Mouse (Mus musculus) v-Abl transformed pro-B cells (cell line): Measurements from ENCODE around the gene Gm5580.
"Not testable (repeated sequence)": the region's sequence is repeated elsewhere in the genome, so short reads cannot be mapped to it uniquely, and the experiment has no call there.

Source experiments
- in situ Hi-C, 2 experiments: fragments of 400-800 bp; cut with MboI; formaldehyde crosslinking; loops; one replicate each; pipeline ENCODE4 v1.15.1; 2025; ENCODE audit not compliant: unreplicated experiment in 2 of 2

Gene Gm5580

DNA sequence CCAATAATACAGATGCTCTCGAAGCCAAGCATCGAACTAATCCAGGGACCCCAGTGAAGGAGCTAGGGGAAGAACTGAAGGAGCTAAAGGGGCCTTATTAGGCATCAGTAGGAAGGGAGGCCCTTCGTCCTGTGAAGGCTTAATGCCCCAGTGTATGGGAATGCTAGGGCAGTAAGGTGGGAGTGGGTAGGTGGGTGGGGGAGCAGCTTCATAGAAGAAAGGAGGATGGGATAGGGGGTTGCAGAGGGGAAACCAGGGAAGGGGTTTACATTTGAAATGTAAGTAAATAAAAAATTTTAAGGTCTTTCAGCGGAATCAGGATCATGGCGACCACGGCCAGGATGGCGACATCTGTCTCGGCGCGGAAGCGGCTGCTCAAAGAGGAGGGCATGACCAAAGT lies at the start of gene Gm5580:
Gm5580 (plus strand) TSS at position 301 of the 400 bp plus-strand sequence.
- in situ Hi-C loops, result loop anchor here in 1 of 2 experiments (25.0 kb wide), 1 partner anchor 264 kb away; no protein-coding TSS in a partner anchor

DNA sequence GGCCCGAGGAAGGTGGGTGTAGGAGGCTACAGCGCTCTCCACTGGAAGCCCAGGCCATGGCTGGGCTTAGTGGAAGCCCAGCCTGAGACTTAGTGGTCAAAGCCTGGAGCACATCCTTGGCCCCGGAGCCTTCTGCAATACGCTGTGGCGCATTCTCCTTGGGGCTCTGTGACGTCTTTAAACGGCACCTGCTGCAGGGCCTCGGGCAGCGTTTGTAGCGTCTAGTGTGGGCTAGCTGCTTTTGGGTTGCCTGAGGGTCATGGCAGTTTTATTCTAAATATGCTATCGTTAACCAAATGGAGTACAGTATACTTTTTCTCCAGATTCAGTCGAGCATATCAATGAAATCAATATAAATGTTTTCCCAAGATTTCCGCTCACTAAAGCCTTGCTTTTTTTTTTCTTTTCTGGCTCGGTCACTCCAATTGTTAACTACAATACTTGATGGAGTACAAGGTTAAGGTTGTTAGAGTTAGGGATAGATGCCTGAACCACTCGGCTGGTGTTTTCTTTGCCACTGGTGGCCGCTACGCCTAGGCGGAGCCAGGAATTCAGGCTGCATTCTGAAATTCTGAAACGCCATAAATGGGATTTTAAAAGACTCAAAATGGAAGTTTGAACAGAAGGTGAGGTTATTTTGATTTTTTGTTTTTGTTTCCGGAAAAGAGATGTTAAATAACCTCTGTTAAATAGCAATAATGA lies 44.5 kb upstream of the Gm5580 start, which contains the start of gene Olfr212:
Olfr212 (plus strand) TSS at position 215 of the 702 bp plus-strand sequence.
- in situ Hi-C loops, result not testable (repeated sequence)

GRCm38 (mm10) chr6:116514832-116515231 lies 36.1 kb upstream of the Gm5580 start:
- in situ Hi-C loops, result no loop called here

GRCm38 (mm10) chr6:116538156-116538555 lies 12.8 kb upstream of the Gm5580 start, which contains the start of gene Olfr213:
Gene Olfr213 (plus strand): TSS chr6:116538456.
- in situ Hi-C loops, result no loop called here

GRCm38 (mm10) chr6:116542500-116542899 lies 8.4 kb upstream of the Gm5580 start:
- in situ Hi-C loops, result no loop called here

DNA sequence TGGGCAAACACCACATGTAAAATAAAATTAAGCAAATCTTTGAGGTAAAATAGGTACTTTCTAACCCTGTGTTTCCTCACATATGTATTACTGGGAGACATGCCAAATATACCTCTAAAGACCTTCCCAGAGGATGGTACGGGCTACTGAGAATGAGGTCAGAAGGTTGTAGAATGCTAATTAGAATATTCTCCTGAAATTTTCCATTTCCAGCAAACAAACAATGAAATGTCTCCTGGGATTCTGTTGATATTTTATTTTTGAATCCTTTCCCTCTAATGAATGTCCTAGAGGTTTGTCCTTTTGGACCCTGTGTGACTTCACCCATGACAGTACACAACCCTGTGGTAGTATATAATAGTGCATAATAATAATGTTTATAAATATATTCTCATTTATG lies 3.0 kb downstream of the Gm5580 start, which contains the start of gene Olfr214:
Olfr214 (plus strand) TSS at position 301 of the 400 bp plus-strand sequence.
- in situ Hi-C loops, result loop anchor here in 1 of 2 experiments (25.0 kb wide), 1 partner anchor 267 kb away; no protein-coding TSS in a partner anchor

- in situ Hi-C loops, result loop anchor here in 1 of 2 experiments (25.0 kb wide), 1 partner anchor 268 kb away; no protein-coding TSS in a partner anchor
These were observed 4.0 kb downstream of the Gm5580 start for GRCm38 (mm10) chr6:116554952-116555351.

DNA sequence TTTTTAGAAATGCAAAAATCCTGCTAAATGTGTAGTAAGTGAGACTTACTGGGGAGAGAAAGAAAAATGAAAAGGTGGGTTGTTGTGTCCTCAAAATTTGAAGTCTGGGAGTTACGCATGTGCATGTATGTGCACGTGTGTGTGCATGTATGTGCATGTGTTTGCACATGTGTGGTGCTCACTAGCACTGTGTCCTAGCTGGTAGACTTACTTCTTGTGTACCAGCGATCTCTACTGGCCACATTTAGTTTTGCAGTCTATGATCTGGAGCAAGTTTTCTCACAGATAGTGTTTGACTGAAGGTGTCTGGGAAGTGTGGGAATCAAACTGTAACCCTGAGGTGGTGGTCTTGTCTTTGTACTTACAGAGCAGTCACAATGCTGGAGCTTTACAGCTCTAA lies 18.9 kb downstream of the Gm5580 start:
- in situ Hi-C loops, result loop anchor here (5.0 to 25.0 kb wide), 5 partner anchors 135 to 673 kb away; no protein-coding TSS in a partner anchor

DNA sequence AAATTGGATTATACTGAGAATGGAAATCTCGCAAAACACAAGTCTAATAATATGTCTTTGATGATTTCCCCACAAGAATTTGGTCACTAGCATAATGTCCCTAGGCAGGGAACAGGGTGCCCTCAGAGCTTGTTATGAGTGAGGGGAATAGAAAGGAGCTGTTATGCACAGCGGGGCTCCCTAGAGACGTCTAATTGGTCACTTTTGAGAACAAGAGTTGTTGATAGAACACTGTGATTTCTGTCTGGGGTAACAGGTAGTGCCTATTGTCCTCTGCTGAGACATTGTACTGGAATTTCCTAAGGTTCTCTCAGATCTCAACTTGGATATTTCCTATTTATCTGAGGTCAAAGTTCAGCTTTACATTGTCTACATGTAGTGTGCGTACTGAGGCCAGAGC lies 33.2 kb downstream of the Gm5580 start, which contains the start of gene Olfr215:
Olfr215 (minus strand) TSS at position 101 of the 400 bp plus-strand sequence.
- in situ Hi-C loops, result no loop called here

- in situ Hi-C loops, result loop anchor here (25.0 kb wide), 2 partner anchors 714 to 1039 kb away; no protein-coding TSS in a partner anchor
These were observed 50.0 kb downstream of the Gm5580 start for GRCm38 (mm10) chr6:116600969-116601368.
